Mouse (Mus musculus) adrenal gland, postnatal 10 days (tissue): ENCODE measurements around the gene Mepe. TPM values are rescaled to one million over a fixed set of nuclear protein-coding genes. Genes with fewer than 3 reads are reported as not detected.
A peak's percentile ranks its signal among the peaks of the same experiment; 100 is the strongest.

Experiments used
- DNase-seq: peaks from one replicate; pipeline ENCODE4 v3.0.0; 2021; ENCODE audit warnings: mixed read lengths
- long read RNA-seq, 2 experiments: library from polyadenylated mRNA; stranded (forward); transcript quantifications; one replicate each; pipeline ENCODE4 v2.0.0; 2021
- total RNA-seq, 2 experiments: library from RNA; stranded (reverse); gene quantifications; 2 replicates each; pipeline ENCODE4 v1.2.3; 2021

Gene Mepe
- total RNA-seq, result 1 to 10 TPM in 1 of 2 experiments, not detected in 1; 1.1 TPM
- long read RNA-seq, experiment 1, partial matches to known transcripts, result 0 of 2 reads
- long read RNA-seq, experiment 1, other reads (novel, unspliced or antisense), result 0 of 2 reads
- long read RNA-seq, experiment 2, result 0 reads

DNA sequence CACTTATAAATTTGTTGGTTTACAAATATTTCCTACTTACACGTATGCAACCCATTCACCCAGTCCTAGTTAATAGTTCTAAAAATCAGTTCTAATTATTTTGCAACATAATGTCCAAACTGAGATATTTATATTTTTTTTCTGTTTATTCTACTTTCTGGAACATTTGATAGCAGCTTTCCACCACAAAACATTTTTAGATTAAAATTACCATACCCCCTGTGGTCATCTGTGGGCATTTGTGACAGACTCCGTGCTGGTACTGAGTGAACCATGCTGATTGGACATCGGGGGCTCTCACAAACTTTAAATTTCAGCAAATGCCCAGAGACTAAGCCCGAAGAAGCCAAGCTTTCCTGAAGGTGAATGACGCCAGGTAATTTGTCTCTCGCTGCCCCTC is at the start of gene Mepe:
TSS of gene Mepe (plus strand) at position 301 of the 400 bp plus-strand sequence.
- no peak for DNase-seq

DNA sequence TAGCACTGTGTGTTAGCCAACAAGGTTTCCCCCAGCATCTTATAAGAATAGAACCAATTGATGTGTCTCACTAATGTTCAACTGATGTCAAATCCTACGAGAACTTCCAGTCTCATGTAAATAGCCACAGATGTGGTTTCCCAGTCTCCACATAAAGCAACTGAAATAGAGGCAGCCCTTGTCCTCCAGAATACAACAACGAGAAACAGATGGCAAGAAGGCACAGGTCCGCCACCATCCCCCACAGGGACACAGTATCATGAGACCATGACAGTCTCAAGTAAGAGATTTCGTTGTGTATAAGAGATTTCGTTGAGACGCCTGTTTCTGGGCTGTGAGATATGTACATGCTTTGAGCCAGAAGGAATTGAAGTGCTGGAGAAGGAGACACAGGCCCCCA is 30.9 kb upstream of the Mepe start:
- no peak for DNase-seq

DNA sequence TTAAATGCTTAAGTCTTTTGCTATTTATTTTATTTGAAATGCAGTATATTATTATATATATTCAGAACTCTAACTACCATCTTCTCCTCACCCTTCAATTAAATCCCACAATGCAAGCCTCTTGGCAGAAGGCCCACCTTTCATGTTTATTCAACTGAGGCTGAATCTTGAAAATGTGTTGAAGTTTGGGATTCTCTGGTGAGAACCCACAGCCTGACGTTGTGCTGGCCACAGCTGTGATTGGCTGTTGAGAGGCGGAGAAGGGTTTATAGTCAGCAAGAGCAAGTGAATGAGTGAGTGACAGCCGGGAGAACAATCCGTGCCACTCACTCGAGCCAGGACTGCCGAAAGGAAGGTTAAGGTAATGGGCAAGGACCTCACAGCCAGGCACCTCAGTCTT is 26.1 kb upstream of the Mepe start, which contains the start of gene Ibsp:
TSS of gene Ibsp (plus strand) at position 178 of the 400 bp plus-strand sequence.
- DNase-seq, result no peak

GRCm38 (mm10) chr5:104314073-104314472 is 11.1 kb upstream of the Mepe start:
- DNase-seq, result no peak

GRCm38 (mm10) chr5:104326884-104327283 is 1.8 kb downstream of the Mepe start:
- DNase-seq, result no peak

DNA sequence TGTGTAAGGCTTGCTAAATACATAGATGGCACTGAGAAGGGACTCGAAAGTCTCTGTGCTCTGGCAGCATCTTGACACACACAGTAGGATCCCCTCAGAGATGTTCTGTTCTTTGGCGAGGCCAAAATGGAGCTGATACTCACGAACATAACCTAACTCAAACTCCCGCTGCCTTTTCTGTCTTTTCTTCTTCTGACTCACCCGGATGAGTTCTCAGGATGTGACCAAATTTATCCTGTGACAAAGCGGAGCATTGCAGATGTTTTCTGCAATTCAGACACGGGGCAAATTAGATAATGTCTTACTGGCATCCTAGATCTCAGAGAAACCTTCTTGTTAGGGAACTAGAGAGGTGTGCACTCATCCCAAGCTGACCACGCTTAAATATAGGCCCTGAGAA is 2.3 kb downstream of the Mepe start:
- DNase-seq, result no peak

GRCm38 (mm10) chr5:104327876-104328275 is 2.7 kb downstream of the Mepe start:
- no peak for DNase-seq

DNA sequence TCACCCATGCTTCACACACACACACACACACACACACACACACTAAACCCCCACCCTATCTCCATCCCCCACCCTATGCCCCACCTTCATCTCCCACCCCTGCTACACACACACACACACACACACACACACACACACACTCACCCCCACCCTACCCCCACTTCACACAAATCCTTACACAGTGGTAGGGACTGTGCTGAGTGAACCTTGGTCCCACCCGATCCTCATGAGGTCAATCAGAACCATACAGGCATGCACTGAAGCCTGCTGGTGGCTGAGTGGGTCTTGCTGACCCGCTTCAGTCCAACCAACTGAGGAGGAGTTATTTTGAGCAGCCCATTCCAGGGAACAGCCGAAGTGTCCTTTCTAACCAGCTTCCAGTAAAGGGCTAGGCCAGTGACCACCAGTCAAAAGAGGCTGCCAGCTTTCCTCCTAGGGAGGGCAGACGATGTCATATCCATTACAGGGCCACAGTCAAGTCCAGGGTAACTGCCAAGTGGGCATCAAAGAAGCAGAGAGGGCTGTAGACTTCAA is 3.3 kb downstream of the Mepe start:
- DNase-seq, result no peak

GRCm38 (mm10) chr5:104329381-104329780 is 4.3 kb downstream of the Mepe start:
- DNase-seq, result no peak

DNA sequence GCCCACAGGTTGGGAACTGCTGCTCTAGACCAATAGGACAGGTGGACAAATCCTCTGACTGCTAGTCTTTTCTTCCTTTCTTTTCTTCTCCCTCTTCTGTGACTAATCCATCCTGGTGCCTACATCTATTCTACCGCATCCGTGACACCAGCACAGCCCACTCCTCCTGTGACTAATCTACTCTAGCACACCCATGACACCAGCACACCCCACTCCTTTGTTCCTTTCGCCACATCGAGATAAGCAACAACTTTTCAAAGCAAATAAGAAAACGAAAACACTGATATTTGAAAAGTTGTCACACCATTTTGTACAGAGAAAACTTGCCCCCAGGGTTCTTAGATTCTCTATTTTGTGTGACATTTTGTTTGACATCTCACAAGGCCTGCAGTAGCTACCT is 5.0 kb downstream of the Mepe start:
- no peak for DNase-seq

DNA sequence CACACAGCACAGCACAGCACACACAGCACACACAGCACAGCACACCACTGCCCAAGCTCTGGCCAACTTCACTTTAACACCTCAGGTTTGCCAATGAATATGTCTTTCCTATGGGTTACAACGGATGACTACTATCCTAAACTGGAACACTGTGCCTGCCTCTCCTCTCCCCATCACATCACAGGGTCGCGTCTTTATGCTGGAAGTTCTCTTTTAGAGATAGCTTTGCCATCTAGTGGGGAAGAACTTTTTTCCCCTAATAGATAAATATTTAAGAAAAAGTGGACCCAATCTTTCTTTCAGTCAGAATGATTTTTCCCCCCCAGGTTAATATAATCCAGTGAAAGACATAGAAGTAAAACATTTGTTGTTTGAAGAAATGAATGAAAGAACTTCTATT is 7.2 kb downstream of the Mepe start:
- no peak for DNase-seq

DNA sequence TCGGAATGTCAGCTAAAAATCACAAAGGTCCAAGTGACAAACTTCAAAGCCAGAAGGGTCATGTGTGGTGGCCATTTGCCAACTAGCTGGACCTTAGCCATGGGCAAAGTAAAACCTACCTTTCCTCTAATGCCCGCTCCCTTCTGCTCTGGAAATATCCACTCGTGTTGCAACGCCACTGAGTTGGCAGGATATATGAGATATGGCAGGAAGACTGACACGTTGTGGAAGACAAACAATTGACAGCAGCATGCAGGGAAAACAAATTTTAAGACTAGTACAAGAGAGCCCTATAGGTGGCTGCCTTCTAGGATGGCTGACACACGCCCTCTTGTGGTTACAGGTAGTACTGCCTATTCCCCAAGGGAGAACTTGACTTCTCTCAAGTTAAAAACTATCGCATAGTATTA is 8.1 kb downstream of the Mepe start:
- DNase-seq, result peak; percentile 82

GRCm38 (mm10) chr5:104333643-104334042 is 8.5 kb downstream of the Mepe start:
- DNase-seq, result no peak

DNA sequence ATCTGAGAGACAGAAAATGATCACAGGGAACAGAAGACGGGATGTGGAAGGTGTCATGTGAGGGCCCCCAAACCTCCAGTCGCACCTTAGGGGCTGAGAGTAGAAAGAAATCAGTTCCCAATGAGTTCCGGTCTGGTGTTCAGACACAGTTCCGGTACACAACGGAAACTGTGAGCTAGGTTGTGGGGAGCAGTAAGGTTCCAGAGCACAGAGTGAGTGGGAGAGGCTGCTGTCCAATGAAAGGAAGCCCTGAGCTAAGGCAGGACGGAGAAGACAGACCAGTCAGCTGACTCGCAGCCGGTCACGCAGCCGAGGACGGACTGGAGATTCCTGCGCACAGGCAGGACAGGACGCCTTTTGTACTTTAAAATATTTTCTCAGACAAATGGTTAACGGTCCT is 9.4 kb downstream of the Mepe start:
- no peak for DNase-seq

DNA sequence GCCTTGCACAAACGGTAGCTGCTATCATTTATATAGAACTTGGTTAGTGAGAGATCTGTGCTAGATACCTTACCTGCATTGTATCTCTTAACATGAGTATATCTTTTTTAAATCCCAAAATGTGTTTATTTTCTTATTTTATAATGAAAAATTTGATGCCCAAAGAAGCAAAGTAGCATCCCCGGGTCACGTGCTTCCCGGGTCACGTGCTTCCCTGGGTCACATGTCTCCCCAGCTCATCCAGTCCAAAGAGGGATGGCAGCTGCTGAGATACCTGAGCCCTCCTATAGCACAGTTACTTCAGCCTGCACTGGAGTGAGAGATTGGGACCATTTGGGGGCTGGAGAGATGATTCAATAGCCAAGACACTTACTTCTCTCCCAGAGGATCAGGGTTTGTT is 10.8 kb downstream of the Mepe start:
- DNase-seq, result no peak

GRCm38 (mm10) chr5:104337491-104337890 is 12.4 kb downstream of the Mepe start:
- no peak for DNase-seq

- no peak for DNase-seq
These were observed 13.9 kb downstream of the Mepe start for GRCm38 (mm10) chr5:104339009-104339408.

GRCm38 (mm10) chr5:104339706-104340512 is 14.8 kb downstream of the Mepe start:
- peak; percentile 37 for DNase-seq

- no peak for DNase-seq
These were observed 15.3 kb downstream of the Mepe start for GRCm38 (mm10) chr5:104340513-104340829.

DNA sequence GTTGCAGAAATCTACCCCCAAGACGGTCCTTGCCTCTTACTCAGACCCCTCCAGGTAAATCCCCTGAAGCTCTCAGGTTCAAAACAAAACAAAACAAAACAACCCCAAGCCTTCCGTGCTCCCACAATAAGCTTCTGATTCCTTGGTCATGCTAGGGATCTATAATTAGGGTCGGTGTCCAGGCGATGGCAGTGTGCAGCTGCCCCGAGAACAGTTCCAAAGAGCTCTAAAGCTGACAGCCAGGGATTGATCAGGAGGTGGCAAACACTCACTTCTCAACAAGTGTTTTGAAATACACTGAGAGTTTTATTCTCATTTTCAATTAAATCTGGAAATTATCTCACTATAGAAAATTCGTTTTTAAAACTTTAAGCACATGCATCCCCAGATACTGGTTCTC is 17.8 kb downstream of the Mepe start:
- DNase-seq, result peak; percentile 32

DNA sequence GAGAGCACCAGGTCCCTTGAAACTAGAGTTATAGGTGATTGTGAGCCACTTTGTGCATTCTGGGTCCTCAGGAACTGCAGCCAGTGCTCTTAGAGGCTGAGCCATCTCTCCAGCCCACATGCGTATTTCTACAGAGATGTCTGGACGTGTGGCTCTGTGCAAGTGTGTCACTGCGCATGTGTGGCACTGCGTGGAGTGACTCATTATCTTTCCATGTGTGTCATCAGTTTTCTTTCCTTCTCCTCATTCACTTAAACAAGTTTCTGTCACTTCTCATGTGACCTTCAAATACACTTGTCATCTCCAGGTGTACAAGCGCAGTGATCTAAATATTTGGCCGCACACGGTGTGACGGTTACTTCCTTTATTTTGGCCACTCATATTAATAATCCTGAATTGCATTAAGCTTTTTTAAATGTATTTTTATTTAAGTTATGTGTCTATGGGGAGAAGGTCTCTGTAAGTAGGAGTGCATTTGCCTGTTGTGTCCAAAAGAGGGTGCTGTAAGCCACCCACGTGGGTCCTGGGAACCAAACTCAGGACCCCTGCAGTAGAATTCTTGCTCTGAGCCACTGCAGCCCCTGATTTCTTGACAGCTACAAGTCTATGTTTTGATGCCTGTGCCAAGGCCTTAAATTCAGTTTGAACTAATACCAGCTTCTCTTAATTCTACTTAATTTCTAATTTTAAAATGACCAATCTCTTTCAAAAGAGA is 19.6 kb downstream of the Mepe start:
- peak; percentile 20 for DNase-seq

- DNase-seq, result peak; percentile 23
These were observed 20.1 kb downstream of the Mepe start for GRCm38 (mm10) chr5:104345241-104345630.

DNA sequence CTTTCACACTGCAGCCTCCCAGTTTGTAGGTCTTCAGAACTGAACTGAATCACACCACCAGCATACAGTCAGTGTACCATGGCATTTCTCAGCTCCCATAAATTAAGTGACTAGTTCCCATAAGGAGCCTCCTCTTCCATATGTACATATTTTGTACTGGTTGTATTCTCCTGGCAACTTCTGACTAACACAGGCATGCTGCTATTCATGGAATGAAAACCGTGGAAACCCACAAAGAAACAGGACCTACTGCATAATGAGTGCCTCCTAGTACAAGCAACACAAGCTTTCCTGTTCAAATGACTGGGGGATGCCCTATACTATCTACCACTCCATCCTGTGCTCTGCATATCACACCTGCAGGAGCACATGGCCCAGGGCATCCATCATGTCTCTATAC is 25.9 kb downstream of the Mepe start:
- DNase-seq, result no peak
